Mouse (Mus musculus) left cerebral cortex, postnatal 25 days (tissue): Measurements from ENCODE around the gene Acyp2. TPM values are rescaled to one million over a fixed set of nuclear protein-coding genes. Genes with fewer than 3 reads are reported as not detected.
"Not testable (repeated sequence)": the region's sequence is repeated elsewhere in the genome, so short reads cannot be mapped to it uniquely, and the experiment has no call there.

Source experiments
- DNase-seq, 2 experiments: peaks; one replicate each; pipeline ENCODE4 v3.0.0; 2022; ENCODE audit warnings: low spot score in 2 of 2, mixed read lengths in 1 of 2
- intact Hi-C: fragments of 180-260 bp; cut with DNase I; formaldehyde crosslinking; loops from one replicate; pipeline ENCODE4 v1.15.1; 2025
- total RNA-seq, 2 experiments: library from RNA; stranded (reverse); gene quantifications; 2 replicates each; pipeline ENCODE4 v1.2.3; 2021

Gene Acyp2
- total RNA-seq, result 10 to 100 TPM; 26.7 to 28.7 TPM

GRCm38 (mm10) chr11:30649001-30649637 is at the start of gene Acyp2:
TSS of gene Acyp2 (minus strand) at chr11:30649587.
- intact Hi-C loops, result loop anchor here (10.0 kb wide), 2 partner anchors 174 to 624 kb away; partner anchors contain the start of genes 4930505A04Rik and Eml6
- peak; percentile 82 to 88 for DNase-seq

DNA sequence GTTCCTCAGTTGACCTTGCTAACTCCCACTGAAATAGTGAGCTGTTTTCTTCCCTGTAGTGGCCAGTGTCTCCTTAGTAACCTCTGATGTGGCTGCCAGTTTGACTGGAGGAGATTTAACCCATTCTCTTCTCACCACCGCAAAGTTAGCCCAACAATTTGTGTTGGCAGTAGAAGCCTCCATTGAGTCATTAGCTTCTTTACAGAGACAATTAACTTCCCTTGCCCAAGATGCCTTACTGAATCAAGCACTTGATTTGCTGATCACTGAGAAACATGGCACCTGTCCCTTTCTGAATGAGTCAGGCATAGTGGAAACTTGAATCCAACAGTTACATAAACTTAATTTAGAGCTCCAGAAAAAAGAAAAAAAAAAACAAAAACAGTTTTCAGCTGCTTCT is 40.0 kb upstream of the Acyp2 start:
- intact Hi-C loops, result no loop called here

DNA sequence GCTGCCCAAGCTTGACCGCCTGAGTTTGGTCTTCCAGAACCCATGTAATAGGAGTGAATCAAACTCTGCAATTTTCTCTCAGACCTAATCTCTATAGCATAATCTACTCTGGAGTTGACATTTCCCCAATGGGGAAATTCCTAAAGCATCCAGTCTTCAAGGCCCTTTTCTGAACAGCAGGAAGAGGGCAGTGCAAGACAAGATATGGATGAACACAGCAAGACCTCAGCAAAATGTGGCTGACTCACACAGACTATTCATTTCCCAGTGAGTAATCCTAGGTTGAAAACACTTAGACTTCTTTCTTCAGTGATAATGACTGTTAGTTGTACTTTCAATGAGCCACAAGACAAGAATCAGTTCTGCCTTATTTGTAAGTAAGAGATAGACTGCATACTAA is 26.7 kb upstream of the Acyp2 start:
- intact Hi-C loops, result loop anchor here (2.0 to 10.0 kb wide), 2 partner anchors 123 to 249 kb away; no protein-coding TSS in a partner anchor

More for the DNA sequence above, 40.0 kb upstream of the Acyp2 start:
- DNase-seq, result no peak

DNA sequence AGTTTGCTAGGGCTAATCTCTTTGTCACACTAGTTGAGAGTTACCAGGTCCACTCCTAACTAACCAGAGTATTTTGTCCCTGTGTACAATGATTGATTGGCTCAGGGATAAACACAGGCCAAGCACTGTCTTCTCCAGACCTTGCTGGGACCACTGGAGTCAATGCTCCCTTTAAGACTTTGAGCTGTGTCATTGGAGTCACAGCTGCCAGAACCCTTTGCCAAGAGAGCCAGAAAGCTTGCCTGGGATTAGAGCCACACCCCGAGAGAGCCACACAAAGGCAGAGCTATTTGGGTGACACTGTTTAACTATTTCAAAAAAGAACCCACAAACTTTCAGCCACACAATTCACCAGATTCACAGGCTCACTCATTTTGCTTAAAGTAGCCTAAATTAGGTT is 23.3 kb upstream of the Acyp2 start:
- intact Hi-C loops, result loop anchor here (5.0 to 10.0 kb wide), 2 partner anchors 252 to 965 kb away; no protein-coding TSS in a partner anchor
- no peak for DNase-seq

More for the DNA sequence above, 26.7 kb upstream of the Acyp2 start:
- peak; percentile 57 to 85 for DNase-seq

GRCm38 (mm10) chr11:30663001-30663400 is 13.6 kb upstream of the Acyp2 start:
- intact Hi-C loops, result no loop called here
- DNase-seq, result no peak

- no peak for DNase-seq
- intact Hi-C loops, result no loop called here
Measured at GRCm38 (mm10) chr11:30662591-30662990, 13.2 kb upstream of the Acyp2 start.

DNA sequence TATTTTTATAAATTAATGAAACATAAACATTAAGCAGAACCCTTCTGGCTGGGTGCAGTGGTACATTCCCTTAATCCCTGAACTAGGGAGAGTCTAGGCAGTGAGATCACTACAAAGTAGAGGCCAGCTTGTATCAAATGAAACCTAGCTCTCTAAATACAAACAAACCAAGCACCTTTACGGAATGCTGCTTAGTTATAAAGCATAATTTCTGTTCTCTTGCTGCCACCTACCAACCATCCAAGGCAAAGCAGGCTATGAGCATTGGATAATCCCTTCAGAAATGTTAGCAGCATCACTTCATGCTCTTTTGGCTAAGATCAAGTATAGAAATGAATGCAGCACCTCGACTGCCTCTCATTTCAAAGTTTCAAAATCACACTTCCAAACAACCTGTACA is 7.7 kb upstream of the Acyp2 start:
- peak; percentile 47 to 74 for DNase-seq
- intact Hi-C loops, result loop anchor here (5.0 to 10.0 kb wide), 2 partner anchors 422 to 510 kb away; no protein-coding TSS in a partner anchor

DNA sequence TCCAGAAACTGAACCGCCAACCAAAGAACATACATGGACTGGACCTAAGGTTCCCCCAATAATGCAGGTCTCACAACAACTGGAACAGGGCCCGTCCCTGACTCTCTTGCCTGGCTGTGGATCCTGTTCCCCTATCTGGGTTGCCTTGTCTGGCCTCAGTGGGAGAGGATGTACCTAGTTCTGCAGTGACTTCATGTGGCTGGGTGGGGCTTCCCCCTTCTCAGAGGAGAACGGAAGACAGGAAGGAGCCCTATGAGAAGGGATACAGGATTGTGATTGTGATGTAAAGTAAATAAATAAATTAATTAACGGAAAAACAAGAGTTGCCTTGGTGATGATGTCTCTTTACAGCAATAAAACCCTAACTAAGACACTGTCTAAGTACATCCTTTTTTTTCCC is 6.7 kb upstream of the Acyp2 start:
- intact Hi-C loops, result loop anchor here (5.0 to 10.0 kb wide), 2 partner anchors 421 to 509 kb away; no protein-coding TSS in a partner anchor

DNA sequence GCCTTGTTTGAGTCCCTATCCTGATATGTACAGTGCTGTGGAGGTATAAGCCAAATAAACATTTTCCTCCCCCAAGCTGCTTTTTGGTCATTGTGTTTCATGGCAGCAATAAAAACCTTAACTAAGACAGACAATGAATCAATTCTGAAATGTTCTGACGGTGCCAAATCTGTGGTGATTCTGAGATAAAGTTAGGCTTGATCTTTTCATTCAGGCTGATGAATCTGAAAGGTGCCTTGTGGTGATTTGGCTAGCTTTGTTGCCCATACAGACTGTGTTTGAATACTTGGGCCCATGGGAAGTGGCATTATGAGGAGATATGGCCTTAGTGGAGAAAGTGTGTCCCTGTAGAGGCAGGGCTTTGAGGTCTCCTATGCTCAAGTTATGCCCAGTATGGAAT is 1.0 kb upstream of the Acyp2 start:
- no peak for DNase-seq
- intact Hi-C loops, result loop anchor here (10.0 kb wide), 1 partner anchor 416 kb away; no protein-coding TSS in a partner anchor

More for the DNA sequence above, 6.7 kb upstream of the Acyp2 start:
- no peak for DNase-seq

DNA sequence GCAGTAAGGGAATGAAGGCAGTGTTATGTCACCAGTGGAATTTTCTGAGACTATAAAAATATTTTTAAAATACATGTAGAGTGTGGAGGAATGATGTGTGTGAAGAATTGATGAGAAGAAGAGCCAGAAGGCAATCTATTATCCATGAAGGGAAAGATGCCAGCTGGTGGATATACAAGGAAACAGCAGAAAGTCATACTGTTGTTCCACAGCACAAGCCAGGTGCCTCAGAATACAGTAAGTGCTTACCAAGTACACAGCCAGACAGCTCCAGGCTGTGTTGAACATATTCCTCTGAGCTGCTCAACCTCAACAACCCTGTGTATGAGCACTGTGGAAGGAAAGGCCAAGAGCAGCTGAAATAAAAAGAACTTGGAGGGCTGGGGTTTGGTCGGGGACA is 13.7 kb downstream of the Acyp2 start:
- intact Hi-C loops, result no loop called here
- DNase-seq, result peak in 1 of 2 experiments; percentile 48

DNA sequence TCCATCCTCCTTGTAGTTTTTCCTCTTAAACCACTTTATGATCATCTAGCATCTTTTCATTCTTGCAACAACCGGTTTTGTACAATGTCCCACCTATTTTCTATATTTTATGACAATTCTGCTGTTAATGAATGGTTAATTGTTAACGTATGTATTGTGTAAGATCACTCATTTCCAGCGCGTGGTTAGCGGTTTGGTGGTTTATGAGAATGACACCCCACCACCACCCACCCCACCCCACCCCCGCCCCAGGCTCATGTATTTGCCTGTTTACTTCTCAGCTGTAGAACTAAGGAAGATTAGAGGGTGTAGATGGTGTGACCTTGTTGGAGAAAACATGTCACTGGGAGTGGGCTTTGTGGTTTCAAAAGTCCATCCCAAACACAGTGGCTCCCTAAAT is 18.9 kb downstream of the Acyp2 start:
- intact Hi-C loops, result no loop called here
- DNase-seq, result no peak

DNA sequence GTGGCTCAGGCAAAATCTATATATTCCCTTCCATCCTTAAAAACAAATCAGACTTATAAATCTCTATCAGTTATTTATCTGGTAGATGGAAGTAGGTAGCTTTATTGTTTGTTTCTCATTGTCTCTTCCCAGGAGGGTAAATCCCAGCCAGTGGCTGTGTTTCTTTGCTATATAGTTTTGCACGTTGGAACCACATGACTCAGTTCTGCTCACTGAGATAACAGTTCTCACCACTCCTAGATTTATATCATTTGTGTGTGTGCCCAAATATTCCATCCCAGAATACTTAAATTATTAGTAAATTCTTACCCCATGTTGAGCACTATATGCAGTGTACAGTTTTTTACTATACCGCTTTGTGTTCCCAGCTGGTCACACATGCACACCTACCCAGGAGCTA is 26.2 kb downstream of the Acyp2 start:
- intact Hi-C loops, result no loop called here
- DNase-seq, result no peak

DNA sequence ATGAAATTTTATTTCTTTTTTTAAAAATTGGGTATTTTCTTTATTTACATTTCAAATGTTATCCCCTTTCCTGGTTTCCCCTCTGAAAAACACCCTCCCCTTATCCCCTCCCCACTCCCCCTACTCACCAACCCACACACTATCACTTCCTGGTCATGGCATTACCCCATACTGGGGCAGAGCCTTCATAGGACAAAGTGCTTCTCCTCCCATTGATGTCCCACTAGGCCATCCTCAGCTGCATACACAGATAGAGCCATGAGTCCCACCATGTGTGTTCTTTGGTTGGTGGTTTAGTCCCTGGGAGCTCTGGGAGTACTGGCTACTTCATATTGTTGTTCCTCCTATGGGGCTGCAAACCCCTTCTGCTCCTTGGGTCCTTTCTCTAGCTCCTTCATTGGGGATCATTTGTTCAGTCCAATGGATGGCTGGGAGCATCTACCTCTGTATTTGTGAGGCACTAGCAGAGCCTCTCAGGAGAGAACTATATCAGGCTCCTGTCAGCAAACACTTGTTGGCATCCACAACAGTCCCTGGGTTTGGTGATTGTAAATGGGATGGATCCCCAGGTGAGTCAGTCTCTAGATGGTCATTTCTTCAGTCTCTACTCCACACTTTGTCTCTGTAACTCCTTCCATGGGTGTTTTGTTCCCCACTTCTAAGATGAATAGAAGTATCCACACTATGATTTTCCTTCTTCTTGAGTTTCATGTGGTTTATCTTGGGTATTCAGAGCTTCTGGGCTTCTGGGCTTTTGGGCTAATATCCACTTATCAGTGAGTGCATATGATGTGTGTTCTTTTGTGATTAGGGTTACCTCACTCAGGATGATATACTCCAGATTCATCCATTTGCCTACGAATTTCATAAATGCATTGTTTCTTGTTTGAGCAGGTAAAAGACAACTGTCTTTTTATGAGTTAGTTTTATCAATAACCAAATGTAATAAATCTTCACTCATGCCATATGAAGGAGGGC is 27.7 kb downstream of the Acyp2 start:
- intact Hi-C loops, result not testable (repeated sequence)

DNA sequence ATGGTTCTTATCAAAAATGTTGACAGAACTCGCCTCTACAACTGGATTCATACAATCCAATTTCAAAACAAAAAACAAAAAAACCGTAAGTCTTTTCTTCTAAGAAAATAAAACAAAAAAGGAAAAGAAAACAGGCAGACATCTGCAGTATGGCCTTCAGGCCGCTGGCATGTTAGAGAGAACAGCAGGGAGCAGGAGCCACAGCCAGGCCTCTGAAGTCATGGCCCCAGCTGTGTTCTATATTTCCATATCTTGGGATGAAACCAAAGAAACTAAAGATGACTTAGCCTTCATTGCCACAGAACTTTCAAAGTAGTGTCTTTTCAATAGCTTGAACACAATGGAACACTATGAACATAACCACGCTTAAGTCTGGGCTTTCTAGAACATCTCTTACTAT is 31.2 kb downstream of the Acyp2 start:
- DNase-seq, result no peak
- intact Hi-C loops, result no loop called here

More for the DNA sequence above, 27.7 kb downstream of the Acyp2 start:
- DNase-seq, result not testable (repeated sequence)

DNA sequence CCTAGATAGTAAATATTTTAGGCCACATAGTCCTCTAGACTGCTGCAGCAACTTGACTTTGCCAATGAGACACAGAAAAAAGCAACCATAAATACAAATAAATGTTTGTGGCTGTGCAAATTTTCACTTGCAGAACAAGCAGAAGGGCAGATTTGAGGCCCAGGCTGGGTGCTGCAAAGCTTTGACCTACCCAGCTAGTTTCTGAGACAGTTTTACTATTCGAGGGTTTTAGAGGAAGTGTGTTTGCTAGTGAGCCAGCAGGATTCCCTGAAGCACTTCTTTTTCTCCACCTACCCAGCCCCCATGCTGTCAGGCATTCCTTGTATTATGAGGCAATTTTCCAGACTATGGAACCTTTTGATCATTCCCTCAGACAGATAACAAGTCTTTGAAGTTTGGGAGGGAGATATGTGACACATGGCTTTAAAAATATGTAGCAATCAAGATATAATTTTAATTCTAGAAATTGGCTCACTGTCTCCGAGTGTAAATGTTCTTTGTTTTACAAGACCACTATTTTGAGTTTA is 31.8 kb downstream of the Acyp2 start:
- DNase-seq, result no peak
- intact Hi-C loops, result no loop called here

DNA sequence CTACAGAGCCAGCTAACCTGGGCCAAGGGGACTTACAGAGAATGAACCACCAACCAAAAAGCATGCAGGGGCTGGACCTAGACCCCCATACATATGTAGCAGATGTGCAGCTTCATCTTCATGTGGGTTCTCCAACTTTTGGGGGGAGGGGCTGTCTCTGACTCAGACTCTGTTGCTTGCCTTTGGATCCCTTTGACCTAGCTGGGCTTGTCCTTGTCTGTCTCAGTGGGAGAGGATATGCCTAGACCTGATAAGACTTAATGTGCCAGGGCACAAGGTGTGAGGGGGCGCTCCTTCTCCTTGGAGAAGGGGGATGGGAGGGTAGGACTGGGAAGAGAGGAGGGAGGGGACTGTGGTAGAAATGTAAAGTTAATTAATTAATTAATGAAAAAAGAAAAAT is 33.4 kb downstream of the Acyp2 start:
- no peak for DNase-seq
- intact Hi-C loops, result no loop called here

GRCm38 (mm10) chr11:30613916-30614546 is 35.4 kb downstream of the Acyp2 start:
- DNase-seq, result no peak
- intact Hi-C loops, result no loop called here

- intact Hi-C loops, result no loop called here
- no peak for DNase-seq
Measured at GRCm38 (mm10) chr11:30612699-30613098, 36.7 kb downstream of the Acyp2 start.

- no peak for DNase-seq
- intact Hi-C loops, result no loop called here
Measured at GRCm38 (mm10) chr11:30609247-30609646, 40.1 kb downstream of the Acyp2 start.
